Mouse (Mus musculus) forebrain, embryonic 11.5 days (tissue): ENCODE measurements around the gene Gm20388. TPM values are rescaled to one million over a fixed set of nuclear protein-coding genes. Genes with fewer than 3 reads are reported as not detected.

Experiments used
- ATAC-seq: fragments of 200-750 bp; cut with Nextera tagmentation; replicated peaks from 2 replicates; pipeline ENCODE4 v1.8.0; 2017; ENCODE audit warnings: moderate TSS enrichment; ENCODE audit not compliant: low FRiP score
- DNase-seq: peaks from one replicate; pipeline ENCODE4 v3.0.0-alpha.2; 2017; ENCODE audit warnings: low spot score
- H3K27ac ChIP-seq: fragments of 300-500 bp; sonication (generic); 2 replicates; pipeline ENCODE4 v1.5.1; 2014; ENCODE audit warnings: low read depth, low read length
- H3K27me3 ChIP-seq: fragments of 300-500 bp; sonication (generic); 2 replicates; pipeline ENCODE4 v1.6.1; 2014; ENCODE audit warnings: mild to moderate bottlenecking, low read length, mixed read lengths; ENCODE audit not compliant: control insufficient read depth, insufficient read depth
- H3K36me3 ChIP-seq: fragments of 300-500 bp; sonication (generic); 2 replicates; pipeline ENCODE4 v1.6.1; 2014; ENCODE audit warnings: mild to moderate bottlenecking, low read length, moderate library complexity, mixed read lengths; ENCODE audit not compliant: control insufficient read depth, insufficient read depth
- H3K4me1 ChIP-seq: fragments of 300-500 bp; sonication (generic); replicated peaks from 2 replicates; pipeline ENCODE4 v1.6.1; 2014; ENCODE audit warnings: low read length, mixed read lengths; ENCODE audit not compliant: control insufficient read depth, insufficient read depth
- H3K4me2 ChIP-seq: fragments of 300-500 bp; sonication (generic); 2 replicates; pipeline ENCODE4 v1.6.1; 2014; ENCODE audit warnings: low read depth, mild to moderate bottlenecking, low read length, moderate library complexity, mixed read lengths; ENCODE audit not compliant: severe bottlenecking
- H3K4me3 ChIP-seq: fragments of 300-500 bp; sonication (generic); 2 replicates; pipeline ENCODE4 v1.5.1; 2014; ENCODE audit warnings: low read depth, low read length
- H3K9ac ChIP-seq: fragments of 300-500 bp; sonication (generic); 2 replicates; pipeline ENCODE4 v1.6.1; 2014; ENCODE audit warnings: low read length
- H3K9me3 ChIP-seq: fragments of 300-500 bp; sonication (generic); 2 replicates; pipeline ENCODE4 v1.6.1; 2016; ENCODE audit warnings: low read length, mixed read lengths; ENCODE audit not compliant: control insufficient read depth
- WGBS: fragments of 180-500 bp; shearing (Covaris S2); extraction: QIAGEN DNeasy Blood & Tissue Kit; methylation state at CpG from one replicate; pipeline ENCODE4 v1.1.7; 2014; 5-methylcytosine and 5-hydroxymethylcytosine counted together
- polyA plus RNA-seq: library from polyadenylated mRNA; unstranded; fragments of >200 nt; fragmentation: Nextera tagmentation; extraction: Ambion mirVana; gene quantifications from 2 replicates; pipeline ENCODE4 v1.2.1, GENCODE M21; 2014

The Gm20388 gene
- polyA plus RNA-seq, 1 experiment from 2014 or later: not detected

DNA sequence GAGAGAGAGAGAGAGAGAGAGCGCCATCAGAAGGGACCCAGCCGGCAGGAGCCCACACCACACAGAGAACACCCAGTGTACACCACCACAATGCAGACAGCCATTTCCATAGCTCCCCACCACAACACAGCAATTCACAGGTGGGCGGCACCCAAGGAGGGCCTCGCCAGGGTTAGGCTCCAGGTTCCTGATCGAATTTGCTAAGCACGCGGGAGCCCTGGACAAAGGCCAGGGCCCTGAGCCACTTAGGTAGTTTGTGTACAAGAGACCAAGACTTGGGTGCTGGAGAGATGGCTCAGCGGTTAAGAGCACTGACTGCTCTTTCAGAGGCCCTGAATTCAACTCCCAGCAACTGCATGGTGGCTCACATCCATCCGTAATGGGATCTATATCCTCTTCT lies 1641.9 kb downstream of the Gm20388 start:
- no peak overlapping the region for H3K4me3 ChIP-seq
- ATAC-seq: no peak
- H3K27ac ChIP-seq: no peak overlapping the region
- H3K9ac ChIP-seq: no peak overlapping the region
- DNase-seq: no peak
- H3K9me3 ChIP-seq: no peaks in the 10 kb centered on the region
- no peak overlapping the region for H3K4me2 ChIP-seq
- WGBS: 91% methylated on average over 8 of the region's 9 CpGs
- no peaks in the 10 kb centered on the region for H3K27me3 ChIP-seq
- peaks cover 5% of the 10 kb centered on the region; the same call in 1 of the 2 replicates for H3K36me3 ChIP-seq
- no peaks in the 10 kb centered on the region for H3K4me1 ChIP-seq

DNA sequence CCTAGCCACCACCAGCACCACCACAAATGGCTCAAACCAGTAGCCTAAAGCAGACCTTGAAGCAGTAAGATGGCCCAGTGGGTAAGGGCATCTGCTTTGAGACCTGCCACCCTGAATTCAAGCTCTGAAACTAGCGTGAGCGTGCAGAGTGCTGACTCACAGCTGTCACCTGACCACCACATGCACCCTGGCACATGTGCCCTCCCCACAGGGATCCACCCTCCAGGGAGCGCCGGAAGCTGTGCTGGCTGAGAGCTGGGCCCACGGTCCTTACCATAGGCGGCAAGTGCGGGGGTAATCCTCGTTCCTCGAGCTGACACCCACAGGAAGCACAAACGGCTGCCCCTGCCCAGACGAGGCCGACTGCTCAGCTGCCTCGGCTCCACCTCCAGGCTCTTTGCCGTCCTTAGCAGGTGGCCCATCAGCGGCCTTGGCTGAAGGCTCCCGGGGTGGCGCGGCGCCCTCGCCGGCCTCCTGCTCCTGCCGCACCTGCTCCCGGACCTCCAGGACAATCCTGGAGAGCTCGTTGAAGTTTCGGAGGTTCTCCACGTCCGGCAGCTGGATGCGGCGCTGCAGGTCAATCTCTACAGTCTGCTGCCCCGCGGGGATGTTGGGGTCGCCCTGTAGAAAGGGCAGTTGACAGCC lies 1643.3 kb downstream of the Gm20388 start:
- no peaks in the 10 kb centered on the region for H3K4me1 ChIP-seq
- H3K4me3 ChIP-seq: no peak overlapping the region
- ATAC-seq (no peak), DNase-seq (no peak)
- H3K27me3 ChIP-seq: no peaks in the 10 kb centered on the region
- no peaks in the 10 kb centered on the region for H3K9me3 ChIP-seq
- H3K4me2 ChIP-seq: no peak overlapping the region
- 94% methylated on average over 32 of the region's 32 CpGs for WGBS
- no peak overlapping the region for H3K9ac ChIP-seq
- peaks cover 5% of the 10 kb centered on the region; the same call in 1 of the 2 replicates for H3K36me3 ChIP-seq
- no peak overlapping the region for H3K27ac ChIP-seq

DNA sequence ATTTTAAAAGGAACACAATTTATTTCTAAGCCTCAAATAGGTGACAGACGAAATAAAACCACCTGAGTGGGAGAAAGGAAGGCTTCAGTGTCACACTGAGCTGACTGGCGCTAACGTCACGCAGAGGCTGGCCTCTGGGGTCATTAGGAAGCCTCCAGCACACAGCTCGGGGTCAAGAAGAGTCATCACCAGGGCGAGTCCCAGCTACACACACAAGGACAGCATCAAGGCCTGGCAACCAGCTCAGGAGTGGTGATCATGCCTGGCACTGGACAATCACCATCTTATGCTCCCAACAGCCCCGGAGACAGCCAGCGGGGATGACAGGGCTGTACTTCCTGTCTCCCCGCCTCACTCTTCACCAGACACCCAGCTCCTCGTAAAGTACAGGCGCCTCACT lies 1647.1 kb downstream of the Gm20388 start:
- DNase-seq (no peak), ATAC-seq (no peak)
- 93% methylated on average over 11 of the region's 11 CpGs for WGBS

DNA sequence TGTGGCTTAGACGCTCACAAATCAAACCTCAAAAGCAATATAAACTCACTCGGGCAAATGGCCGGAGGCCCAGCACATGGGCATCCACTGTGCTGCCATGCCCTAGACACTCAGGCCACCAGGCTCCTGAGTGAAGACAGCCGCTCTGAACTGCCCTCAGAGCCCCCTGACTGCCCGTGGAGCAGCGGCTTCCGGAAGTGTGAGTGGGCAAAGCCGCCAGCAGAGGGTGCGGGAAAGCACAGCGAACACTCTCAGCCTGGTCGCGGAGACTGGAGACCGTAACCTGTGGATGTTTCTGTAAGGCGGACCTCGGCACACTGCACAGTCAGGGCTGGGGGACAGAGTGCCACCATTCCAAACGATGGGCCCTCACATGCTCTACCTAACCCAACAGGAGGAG lies 1647.9 kb downstream of the Gm20388 start:
- DNase-seq: no peak
- H3K9ac ChIP-seq: no peak overlapping the region
- no peak overlapping the region for H3K4me2 ChIP-seq
- H3K4me3 ChIP-seq: no peak overlapping the region
- H3K36me3 ChIP-seq: peaks cover 3% of the 10 kb centered on the region; the same call in 1 of the 2 replicates
- no peak for ATAC-seq
- H3K4me1 ChIP-seq: no peaks in the 10 kb centered on the region
- no peaks in the 10 kb centered on the region for H3K9me3 ChIP-seq
- no peak overlapping the region for H3K27ac ChIP-seq
- 93% methylated on average over 16 of the region's 16 CpGs for WGBS
- H3K27me3 ChIP-seq: no peaks in the 10 kb centered on the region

More for the DNA sequence above, 1647.1 kb downstream of the Gm20388 start:
- H3K4me2 ChIP-seq: no peak overlapping the region
- no peak overlapping the region for H3K4me3 ChIP-seq
- no peak overlapping the region for H3K27ac ChIP-seq
- H3K4me1 ChIP-seq: no peaks in the 10 kb centered on the region
- H3K9ac ChIP-seq: no peak overlapping the region
- H3K9me3 ChIP-seq: no peaks in the 10 kb centered on the region
- H3K27me3 ChIP-seq: no peaks in the 10 kb centered on the region
- peaks cover 5% of the 10 kb centered on the region; the same call in 1 of the 2 replicates for H3K36me3 ChIP-seq

DNA sequence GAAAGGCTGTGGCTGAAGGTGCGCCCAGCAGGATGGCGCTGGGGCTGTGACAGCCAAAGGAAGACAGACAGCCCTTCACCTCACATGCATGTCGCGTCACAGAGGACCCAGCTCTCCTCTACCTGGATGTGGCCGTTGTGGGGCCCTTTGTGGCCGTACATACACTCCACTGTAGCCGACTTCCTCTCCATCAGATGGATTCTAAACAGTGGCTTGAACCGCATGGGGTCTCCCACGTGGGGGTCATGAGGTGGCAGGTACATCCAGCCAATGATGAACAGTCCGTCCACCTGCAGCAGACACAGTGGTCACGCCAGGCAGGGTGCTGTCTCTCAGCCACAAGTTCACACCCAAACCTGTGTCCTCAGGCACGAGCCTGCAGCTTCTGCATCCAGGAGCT lies 1649.2 kb downstream of the Gm20388 start:
- Histone ChIP-seq H3K27ac (no peak overlapping the region), H3K9ac (no peak overlapping the region), H3K4me2 (no peak overlapping the region), H3K4me1 (no peaks in the 10 kb centered on the region), H3K9me3 (no peaks in the 10 kb centered on the region), H3K4me3 (no peak overlapping the region), H3K27me3 (no peaks in the 10 kb centered on the region), H3K36me3 (no peaks in the 10 kb centered on the region; the same call in 1 of the 2 replicates)
- DNase-seq: no peak
- WGBS: 92% methylated on average over 12 of the region's 12 CpGs
- ATAC-seq: no peak

DNA sequence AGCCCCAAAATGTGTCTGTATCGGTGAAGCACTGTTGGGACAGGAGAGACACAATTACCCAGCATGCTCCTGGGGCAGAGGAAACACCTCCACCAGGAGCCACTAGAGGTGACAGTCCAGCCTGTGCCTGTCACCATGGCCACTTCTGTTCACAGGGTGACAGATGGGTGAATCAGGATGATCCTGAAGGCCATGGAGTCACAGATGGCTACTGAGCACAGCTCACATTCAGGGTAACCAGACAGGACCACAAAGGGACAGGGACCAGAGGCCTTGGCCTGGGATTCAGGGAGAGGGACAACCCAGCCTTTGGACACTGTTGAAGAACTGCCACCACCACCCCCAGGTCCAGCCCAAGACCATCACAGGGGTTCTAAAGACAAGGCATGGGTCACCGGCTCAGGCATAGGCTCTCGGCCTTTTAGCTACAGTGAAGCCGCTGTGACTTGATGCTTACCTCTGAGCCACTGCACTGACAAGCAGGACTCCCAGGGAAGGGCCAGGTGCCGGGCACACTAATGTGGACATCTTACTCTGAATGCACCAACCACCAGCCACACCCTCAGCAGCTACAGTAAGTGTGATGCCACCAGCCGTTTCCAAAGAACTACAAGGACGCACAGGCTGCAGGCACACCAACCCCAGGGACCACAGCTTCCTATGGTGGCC lies 1649.9 kb downstream of the Gm20388 start:
- WGBS: 94% methylated on average over 7 of the region's 7 CpGs
- Histone ChIP-seq H3K36me3 (no peaks in the 10 kb centered on the region; the same call in 1 of the 2 replicates), H3K27ac (no peak overlapping the region), H3K9ac (no peak overlapping the region), H3K9me3 (no peaks in the 10 kb centered on the region), H3K4me1 (no peaks in the 10 kb centered on the region), H3K4me3 (no peak overlapping the region), H3K4me2 (no peak overlapping the region), H3K27me3 (no peaks in the 10 kb centered on the region)
- ATAC-seq: no peak
- DNase-seq: no peak

DNA sequence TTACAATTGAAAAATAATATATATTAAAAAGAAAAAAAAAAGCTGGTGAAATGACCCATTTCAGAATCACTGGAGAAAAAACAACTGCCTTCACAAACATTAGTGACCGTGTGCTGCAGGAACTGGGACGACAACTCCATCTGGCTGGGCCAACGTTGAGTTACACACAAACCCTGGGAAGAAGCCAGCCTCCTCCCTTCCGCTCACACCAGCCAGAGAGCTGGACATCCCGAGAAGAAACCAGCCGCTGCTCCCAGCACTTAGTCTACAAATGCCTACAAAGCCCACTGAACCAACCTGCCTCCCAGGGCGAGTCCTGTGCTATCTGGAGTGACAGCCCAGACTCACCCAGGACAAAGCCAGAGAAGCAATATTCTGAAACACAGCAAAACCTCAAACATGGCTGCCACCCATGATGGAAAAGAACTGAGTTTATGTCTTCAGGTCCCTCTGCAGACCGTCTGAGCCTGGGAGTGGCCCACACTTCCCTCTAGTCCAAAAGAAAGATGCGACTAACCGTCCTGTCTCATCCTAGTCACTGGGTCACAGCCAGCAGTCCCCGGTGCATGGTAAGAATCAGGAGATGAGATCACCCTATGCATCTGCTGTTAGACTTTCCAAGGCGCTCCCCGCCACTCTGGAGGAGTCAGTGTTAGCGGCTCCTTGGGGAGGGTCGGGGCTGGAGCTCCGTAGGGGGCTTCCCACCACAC lies 1651.2 kb downstream of the Gm20388 start:
- WGBS: 90% methylated on average over 16 of the region's 16 CpGs

DNA sequence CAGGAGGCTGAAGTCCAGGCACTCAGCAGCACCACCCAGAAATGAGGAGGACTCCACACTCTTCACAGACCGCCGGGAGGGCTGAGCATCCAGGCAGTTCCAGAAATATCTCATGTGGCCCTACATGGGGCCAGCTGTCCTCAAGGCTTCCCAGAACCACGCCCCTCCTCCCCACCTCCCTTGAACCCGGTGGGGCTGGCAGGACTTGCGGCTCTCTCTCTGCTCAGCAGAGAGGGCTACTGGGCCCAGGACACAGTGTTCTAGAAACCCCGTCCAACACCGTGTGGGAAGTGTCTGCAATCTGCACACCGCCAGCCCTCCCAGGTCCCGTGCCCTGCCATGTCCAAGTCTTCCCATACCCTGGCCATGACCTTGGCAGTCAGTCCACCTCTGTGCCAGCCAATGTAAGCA lies 1652.3 kb downstream of the Gm20388 start:
- Histone ChIP-seq H3K4me3 (no peak overlapping the region), H3K27ac (no peak overlapping the region), H3K4me2 (no peak overlapping the region), H3K9me3 (no peaks in the 10 kb centered on the region), H3K9ac (no peak overlapping the region), H3K36me3 (no peaks in the 10 kb centered on the region; the same call in 1 of the 2 replicates), H3K4me1 (no peaks in the 10 kb centered on the region), H3K27me3 (no peaks in the 10 kb centered on the region)
- DNase-seq: no peak
- no peak for ATAC-seq
- 83% methylated on average over 9 of the region's 9 CpGs for WGBS

More for the DNA sequence above, 1651.2 kb downstream of the Gm20388 start:
- Histone ChIP-seq H3K27me3 (no peaks in the 10 kb centered on the region), H3K4me1 (no peaks in the 10 kb centered on the region), H3K4me3 (no peak overlapping the region), H3K9me3 (no peaks in the 10 kb centered on the region), H3K36me3 (no peaks in the 10 kb centered on the region; the same call in 1 of the 2 replicates), H3K27ac (no peak overlapping the region), H3K4me2 (no peak overlapping the region), H3K9ac (no peak overlapping the region)
- ATAC-seq (no peak), DNase-seq (no peak)
